Mouse (Mus musculus): ENCODE measurements around the gene Tmem199. TPM values are rescaled to one million over a fixed set of nuclear protein-coding genes. Genes with fewer than 3 reads are reported as not detected.

Gene Tmem199
- polyA plus RNA-seq, 1 experiment: 27.2 TPM

- no peak overlapping the region for H3K27ac ChIP-seq (replicated peaks; ENCODE audit: low read depth, low read length)
Observed at GRCm38 (mm10) chr11:78471326-78472103, 40.5 kb downstream of the Tmem199 start.

DNA sequence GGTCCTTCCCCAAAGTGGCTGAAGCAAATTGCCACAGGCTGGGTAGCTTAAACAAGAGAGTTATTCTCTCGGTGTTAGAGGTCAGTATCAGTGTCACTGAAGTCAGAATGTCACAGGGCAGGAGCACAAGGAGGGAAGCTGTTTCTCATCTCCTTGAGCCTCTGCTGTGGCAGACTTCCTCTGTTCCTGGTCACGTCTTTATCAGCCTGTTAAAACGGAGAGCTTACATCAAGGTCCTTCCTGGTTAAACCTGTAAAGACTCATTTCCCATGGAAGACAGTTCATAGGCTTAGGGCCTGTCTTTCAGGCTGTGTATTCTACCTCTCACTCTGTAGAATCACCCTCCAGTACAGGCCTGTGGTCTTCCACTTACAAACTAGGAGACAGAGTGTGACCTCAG is 44.0 kb downstream of the Tmem199 start:
- Histone ChIP-seq H3K4me1 (ENCODE audit: control insufficient read depth, insufficient read depth, insufficient read length, low read length) (peaks cover 3% of the 10 kb centered on the region), H3K4me3 (ENCODE audit: insufficient read depth, low read depth, low read length) (no peak overlapping the region), H3K27ac (replicated peaks; ENCODE audit: low read depth, low read length) (no peak overlapping the region)

More at GRCm38 (mm10) chr11:78471326-78472103, 40.5 kb downstream of the Tmem199 start:
- Histone ChIP-seq H3K4me3 (ENCODE audit: insufficient read depth, low read depth, low read length) (no peak overlapping the region), H3K4me1 (ENCODE audit: control insufficient read depth, insufficient read depth, insufficient read length, low read length) (no peaks in the 10 kb centered on the region)

DNA sequence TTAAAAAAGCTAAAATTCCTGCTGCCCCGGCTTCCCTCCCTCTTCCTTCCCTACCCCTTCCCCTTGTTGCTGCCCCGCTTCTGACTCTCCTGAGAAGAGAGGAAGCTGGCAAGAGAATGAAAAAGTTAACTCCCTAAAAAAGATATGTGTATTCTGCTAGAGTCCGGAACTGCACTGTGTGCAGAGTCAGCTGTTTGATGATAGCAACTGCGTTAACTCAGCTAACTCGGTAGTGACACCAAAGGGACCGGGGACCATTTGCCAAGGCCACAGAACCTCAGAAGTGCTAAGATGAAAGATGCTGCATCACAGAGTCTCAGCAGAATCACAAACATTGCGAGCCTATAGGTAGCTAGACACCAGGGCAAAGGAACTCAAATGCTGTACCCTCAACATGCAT is 44.5 kb downstream of the Tmem199 start:
- Histone ChIP-seq H3K4me1 (ENCODE audit: control insufficient read depth, insufficient read depth, insufficient read length, low read length) (peaks cover 3% of the 10 kb centered on the region), H3K4me3 (ENCODE audit: insufficient read depth, low read depth, low read length) (no peak overlapping the region), H3K27ac (replicated peaks; ENCODE audit: low read depth, low read length) (no peak overlapping the region)

DNA sequence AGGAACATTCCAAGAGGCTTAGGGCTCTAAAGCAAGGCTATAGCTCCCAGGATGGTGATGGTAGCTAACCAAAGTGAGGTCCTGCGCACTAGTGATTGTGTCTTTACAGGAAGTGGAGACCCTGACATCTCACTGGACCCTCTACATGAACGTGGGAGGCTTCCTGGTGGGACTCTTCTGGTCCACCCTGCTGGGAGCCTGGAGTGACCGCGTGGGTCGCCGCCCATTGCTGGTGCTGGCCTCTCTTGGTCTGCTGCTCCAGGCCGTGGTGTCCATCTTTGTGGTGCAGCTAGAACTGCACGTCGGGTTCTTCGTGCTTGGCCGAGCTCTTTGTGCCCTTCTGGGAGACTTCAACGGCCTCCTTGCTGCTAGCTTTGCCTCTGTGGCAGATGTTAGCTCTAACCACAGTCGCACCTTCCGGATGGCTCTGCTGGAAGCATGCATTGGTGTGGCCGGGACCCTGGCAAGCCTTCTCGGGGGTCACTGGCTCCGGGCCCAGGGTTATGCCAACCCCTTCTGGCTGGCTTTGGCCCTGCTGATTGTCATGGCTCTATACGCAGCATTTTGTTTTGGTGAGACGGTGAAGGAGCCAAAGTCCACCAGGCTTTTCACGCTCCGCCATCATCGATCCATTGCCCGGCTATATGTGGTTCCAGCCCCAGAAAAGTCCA is 45.6 kb downstream of the Tmem199 start:
- Histone ChIP-seq H3K4me1 (ENCODE audit: control insufficient read depth, insufficient read depth, insufficient read length, low read length) (peaks cover 3% of the 10 kb centered on the region), H3K4me3 (ENCODE audit: insufficient read depth, low read depth, low read length) (peak overlapping the region; percentile 79), H3K27ac (replicated peaks; ENCODE audit: low read depth, low read length) (no peak overlapping the region)

DNA sequence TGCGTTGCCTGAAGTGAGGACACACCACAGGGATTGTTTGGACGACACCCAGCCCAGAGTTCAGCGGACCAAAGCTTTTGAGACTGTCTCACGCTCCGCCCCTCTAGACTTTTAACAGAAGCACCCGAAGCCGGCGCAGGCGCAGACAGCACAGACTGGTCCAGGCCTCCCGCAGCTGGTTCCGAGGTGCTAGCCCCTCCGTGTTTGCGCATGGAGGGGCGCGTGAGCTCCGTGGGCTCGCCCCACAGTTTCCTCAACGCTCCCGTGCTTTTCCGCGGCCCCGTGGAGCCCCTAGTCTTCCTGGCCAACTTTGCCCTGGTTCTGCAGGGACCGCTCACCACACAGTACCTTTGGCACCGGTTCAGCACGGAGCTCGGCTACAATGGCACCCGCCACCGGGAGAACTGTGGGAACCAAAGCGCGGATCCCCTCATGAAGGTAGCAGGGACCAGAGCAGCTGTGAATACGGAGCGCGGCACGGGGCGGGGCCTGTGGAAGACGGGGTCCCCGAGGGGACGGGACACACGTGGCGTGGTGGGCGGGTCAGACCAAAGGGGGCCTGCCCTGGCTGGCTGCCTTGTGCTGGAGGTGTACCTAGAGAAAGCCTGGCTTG is 46.3 kb downstream of the Tmem199 start, which contains the start of gene Slc46a1:
Gene Slc46a1 (plus strand): TSS at position 130 of the 613 bp plus-strand sequence.
- Histone ChIP-seq H3K27ac (replicated peaks; ENCODE audit: low read depth, low read length) (peak within 1 kb of the TSS; percentile 72), H3K4me1 (ENCODE audit: control insufficient read depth, insufficient read depth, insufficient read length, low read length) (peaks cover 3% of the 10 kb centered on the region), H3K4me3 (ENCODE audit: insufficient read depth, low read depth, low read length) (peak within 1 kb of the TSS; percentile 79)

DNA sequence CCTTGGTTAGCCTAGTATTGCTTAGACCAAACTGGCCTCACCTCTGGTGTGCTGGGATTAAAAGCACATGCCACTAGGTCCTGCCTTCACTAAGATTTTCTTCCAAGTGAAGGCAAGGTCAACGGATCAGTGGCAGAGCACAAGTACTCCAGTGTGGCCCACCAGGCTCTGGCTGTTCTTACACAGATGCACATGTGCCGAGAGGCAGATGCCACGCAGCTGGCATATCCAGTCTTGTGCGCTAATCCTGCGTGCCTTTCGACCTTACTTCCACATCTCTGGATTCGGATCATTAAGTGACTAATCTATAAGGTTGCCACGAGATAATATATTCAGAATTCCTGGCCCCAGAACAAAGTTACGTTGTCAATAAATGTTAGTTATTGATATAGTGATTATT is 46.9 kb downstream of the Tmem199 start:
- Histone ChIP-seq H3K4me1 (ENCODE audit: control insufficient read depth, insufficient read depth, insufficient read length, low read length) (peaks cover 3% of the 10 kb centered on the region), H3K27ac (replicated peaks; ENCODE audit: low read depth, low read length) (no peak overlapping the region; the same call in 1 of the 2 replicates), H3K4me3 (ENCODE audit: insufficient read depth, low read depth, low read length) (peak overlapping the region; percentile 7; the same call in 1 of the 2 replicates)

GRCm38 (mm10) chr11:78463286-78464036 is 48.5 kb downstream of the Tmem199 start:
- Histone ChIP-seq H3K4me3 (ENCODE audit: insufficient read depth, low read depth, low read length) (no peak overlapping the region), H3K27ac (replicated peaks; ENCODE audit: low read depth, low read length) (no peak overlapping the region), H3K4me1 (ENCODE audit: control insufficient read depth, insufficient read depth, insufficient read length, low read length) (peaks cover 3% of the 10 kb centered on the region)

- H3K27ac ChIP-seq (replicated peaks; ENCODE audit: low read depth, low read length): no peak overlapping the region
- H3K4me3 ChIP-seq (ENCODE audit: insufficient read depth, low read depth, low read length): no peak overlapping the region
- peaks cover 3% of the 10 kb centered on the region for H3K4me1 ChIP-seq (ENCODE audit: control insufficient read depth, insufficient read depth, insufficient read length, low read length)
Observed at GRCm38 (mm10) chr11:78462669-78463068, 49.3 kb downstream of the Tmem199 start.

GRCm38 (mm10) chr11:78461894-78462293 is 50.1 kb downstream of the Tmem199 start:
- H3K4me3 ChIP-seq (ENCODE audit: insufficient read depth, low read depth, low read length): no peak overlapping the region
- peaks cover 3% of the 10 kb centered on the region for H3K4me1 ChIP-seq (ENCODE audit: control insufficient read depth, insufficient read depth, insufficient read length, low read length)

DNA sequence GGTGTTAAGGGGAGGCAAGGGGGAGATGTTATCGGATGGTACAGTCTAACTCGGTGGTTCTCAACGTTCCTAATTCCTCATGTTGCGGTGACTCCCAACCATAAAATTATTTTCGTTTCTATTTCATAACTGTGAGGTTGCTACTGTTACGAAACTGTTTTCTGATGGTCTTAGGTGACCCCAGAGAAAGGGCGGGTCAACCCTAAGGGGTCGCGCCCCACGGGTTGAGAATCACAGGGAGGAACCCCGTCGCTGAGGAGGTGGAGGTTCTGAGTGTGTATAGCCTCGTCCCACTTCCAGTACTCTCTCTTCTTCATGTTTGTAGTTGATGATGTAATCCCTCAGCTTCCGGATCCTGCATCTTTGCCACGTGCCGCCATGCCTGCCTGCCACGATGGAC is 53.2 kb downstream of the Tmem199 start:
- Histone ChIP-seq H3K4me1 (ENCODE audit: control insufficient read depth, insufficient read depth, insufficient read length, low read length) (no peaks in the 10 kb centered on the region), H3K27ac (replicated peaks; ENCODE audit: low read depth, low read length) (no peak overlapping the region)

More at GRCm38 (mm10) chr11:78461894-78462293, 50.1 kb downstream of the Tmem199 start:
- H3K27ac ChIP-seq (replicated peaks; ENCODE audit: low read depth, low read length): no peak overlapping the region

More for the DNA sequence above, 53.2 kb downstream of the Tmem199 start:
- no peak overlapping the region for H3K4me3 ChIP-seq (ENCODE audit: insufficient read depth, low read depth, low read length)

Other genes with a start within 250 kb of the Tmem199 start
- not detected in 2 replicates for gene BC030499, start 221.3 kb downstream of the Tmem199 start, polyA plus RNA-seq (2012; ENCODE audit: insufficient read depth, insufficient read length, missing spikeins)
- 0.29 and 0.87 TPM in 2 replicates for gene Spag5, start 210.6 kb downstream of the Tmem199 start, polyA plus RNA-seq (2012; ENCODE audit: insufficient read depth, insufficient read length, missing spikeins)
- gene Aldoc, start 189.2 kb downstream of the Tmem199 start, polyA plus RNA-seq (2012; ENCODE audit: insufficient read depth, insufficient read length, missing spikeins): 1.9 and 2.3 TPM in 2 replicates
- 14.4 and 19.7 TPM in 2 replicates for gene Pigs, start 183.8 kb downstream of the Tmem199 start, polyA plus RNA-seq (2012; ENCODE audit: insufficient read depth, insufficient read length, missing spikeins)
- gene Unc119, start 168.7 kb downstream of the Tmem199 start, polyA plus RNA-seq (2012; ENCODE audit: insufficient read depth, insufficient read length, missing spikeins): 16.9 and 30.7 TPM in 2 replicates
- not detected in 2 replicates for gene Foxn1, start 125.6 kb downstream of the Tmem199 start, polyA plus RNA-seq (2012; ENCODE audit: insufficient read depth, insufficient read length, missing spikeins)
- not detected in 2 replicates for gene Slc13a2, start 90.0 kb downstream of the Tmem199 start, polyA plus RNA-seq (2012; ENCODE audit: insufficient read depth, insufficient read length, missing spikeins)
- gene Slc46a1, start 46.5 kb downstream of the Tmem199 start, polyA plus RNA-seq (2012; ENCODE audit: insufficient read depth, insufficient read length, missing spikeins): 9.2 and 11.8 TPM in 2 replicates
- gene Sarm1, start 14.4 kb downstream of the Tmem199 start, polyA plus RNA-seq (2012; ENCODE audit: insufficient read depth, insufficient read length, missing spikeins): not detected in 2 replicates
- gene Vtn, start 13.1 kb downstream of the Tmem199 start, polyA plus RNA-seq (2012; ENCODE audit: insufficient read depth, insufficient read length, missing spikeins): 6.4 and 10.8 TPM in 2 replicates
- gene Sebox, start 8.7 kb downstream of the Tmem199 start, polyA plus RNA-seq (2012; ENCODE audit: insufficient read depth, insufficient read length, missing spikeins): not detected in 2 replicates
- gene Poldip2, start within 50 bp of the Tmem199 start, polyA plus RNA-seq (2012; ENCODE audit: insufficient read depth, insufficient read length, missing spikeins): 190 and 193 TPM in 2 replicates
- 25.2 and 30.1 TPM in 2 replicates for gene Tnfaip1, start 24.2 kb upstream of the Tmem199 start, polyA plus RNA-seq (2012; ENCODE audit: insufficient read depth, insufficient read length, missing spikeins)
- gene Ift20, start 24.2 kb upstream of the Tmem199 start, polyA plus RNA-seq (2012; ENCODE audit: insufficient read depth, insufficient read length, missing spikeins): 67.3 and 75.5 TPM in 2 replicates
- gene Tmem97, start 38.6 kb upstream of the Tmem199 start, polyA plus RNA-seq (2012; ENCODE audit: insufficient read depth, insufficient read length, missing spikeins): 14.8 and 20.7 TPM in 2 replicates
- 16.8 and 20.5 TPM in 2 replicates for gene Nlk, start 185.2 kb upstream of the Tmem199 start, polyA plus RNA-seq (2012; ENCODE audit: insufficient read depth, insufficient read length, missing spikeins)
- 14.9 and 23.2 TPM in 2 replicates for gene Ccnq, start 239.6 kb upstream of the Tmem199 start, polyA plus RNA-seq (2012; ENCODE audit: insufficient read depth, insufficient read length, missing spikeins)

Data from brown adipose tissue, adult 24 weeks (tissue).